Mouse (Mus musculus) limb, embryonic 11.5 days (tissue): Measurements from ENCODE around the gene Isca1. TPM values are rescaled to one million over a fixed set of nuclear protein-coding genes. Genes with fewer than 3 reads are reported as not detected.

ENCODE experiments used
- ATAC-seq: fragments of 200-750 bp; cut with Nextera tagmentation; 2 replicates; pipeline ENCODE4 v1.8.0; 2017; ENCODE audit warnings: low read depth; ENCODE audit not compliant: insufficient number of reproducible peaks, low FRiP score, low TSS enrichment
- DNase-seq: peaks from one replicate; pipeline ENCODE4 v3.0.0-alpha.2; 2015; ENCODE audit warnings: low spot score
- H3K27ac ChIP-seq: fragments of 300-500 bp; sonication (generic); replicated peaks from 2 replicates; pipeline ENCODE4 v1.5.1; 2014; ENCODE audit warnings: low read depth, mild to moderate bottlenecking, low read length
- H3K27me3 ChIP-seq: fragments of 300-500 bp; sonication (generic); 2 replicates; pipeline ENCODE4 v1.6.1; 2014; ENCODE audit warnings: mild to moderate bottlenecking, low read length, mixed read lengths; ENCODE audit not compliant: control insufficient read depth, insufficient read depth
- H3K36me3 ChIP-seq: fragments of 300-500 bp; sonication (generic); 2 replicates; pipeline ENCODE4 v1.6.1; 2014; ENCODE audit warnings: mild to moderate bottlenecking, low read length, moderate library complexity, mixed read lengths; ENCODE audit not compliant: control insufficient read depth, insufficient read depth
- H3K4me1 ChIP-seq: fragments of 300-500 bp; sonication (generic); 2 replicates; pipeline ENCODE4 v1.6.1; 2014; ENCODE audit warnings: low read length, mixed read lengths; ENCODE audit not compliant: control insufficient read depth, insufficient read depth
- H3K4me2 ChIP-seq: fragments of 300-500 bp; sonication (generic); 2 replicates; pipeline ENCODE4 v1.6.1; 2014; ENCODE audit warnings: low read depth, mild to moderate bottlenecking, moderate library complexity; ENCODE audit not compliant: severe bottlenecking
- H3K4me3 ChIP-seq: fragments of 300-500 bp; sonication (generic); 2 replicates; pipeline ENCODE4 v1.5.1; 2014; ENCODE audit warnings: low read depth, low read length
- H3K9ac ChIP-seq: fragments of 300-500 bp; sonication (generic); 2 replicates; pipeline ENCODE4 v1.6.1; 2014; ENCODE audit warnings: mild to moderate bottlenecking, low read length
- H3K9me3 ChIP-seq: fragments of 300-500 bp; sonication (generic); 2 replicates; pipeline ENCODE4 v1.6.1; 2016; ENCODE audit warnings: low read length; ENCODE audit not compliant: control insufficient read depth
- WGBS: fragments of 180-500 bp; shearing (Covaris S2); extraction: QIAGEN DNeasy Blood & Tissue Kit; methylation state at CpG from one replicate; pipeline ENCODE4 v1.1.7; 2014; 5-methylcytosine and 5-hydroxymethylcytosine counted together
- polyA plus RNA-seq: library from polyadenylated mRNA; unstranded; fragments of >200 nt; fragmentation: Nextera tagmentation; extraction: Ambion mirVana; gene quantifications from 2 replicates; pipeline ENCODE4 v1.2.1, GENCODE M21; 2014

The Isca1 gene
- polyA plus RNA-seq, result 103 and 108 TPM in 2 replicates

GRCm38 (mm10) chr13:59769296-59770163 lies at the start of gene Isca1:
Gene Isca1 (minus strand): TSS chr13:59769810.
- H3K27me3 ChIP-seq, result no peaks in the 10 kb centered on the region
- peaks cover 4% of the 10 kb centered on the region; the same call in 1 of the 2 replicates for H3K36me3 ChIP-seq
- H3K4me1 ChIP-seq, result peaks cover 16% of the 10 kb centered on the region
- DNase-seq (peak; percentile 99), ATAC-seq (peak; percentile 98)
- no peaks in the 10 kb centered on the region for H3K9me3 ChIP-seq
- H3K4me3 ChIP-seq, result peak within 1 kb of the TSS; percentile 81
- under 1% methylated on average over 90 of the region's 91 CpGs for WGBS
- peak within 1 kb of the TSS; percentile 94 for H3K27ac ChIP-seq
- peak within 1 kb of the TSS; percentile 74 for H3K4me2 ChIP-seq
- H3K9ac ChIP-seq, result peak within 1 kb of the TSS; percentile 84

GRCm38 (mm10) chr13:59817352-59817751 lies 47.7 kb upstream of the Isca1 start:
- no peaks in the 10 kb centered on the region for H3K27me3 ChIP-seq
- H3K4me2 ChIP-seq, result no peak overlapping the region
- H3K36me3 ChIP-seq, result peaks cover 8% of the 10 kb centered on the region; the same call in 1 of the 2 replicates
- peaks cover 8% of the 10 kb centered on the region; the same call in 1 of the 2 replicates for H3K4me1 ChIP-seq
- H3K4me3 ChIP-seq, result no peak overlapping the region
- H3K9ac ChIP-seq, result no peak overlapping the region
- no peaks in the 10 kb centered on the region for H3K9me3 ChIP-seq
- no peak overlapping the region for H3K27ac ChIP-seq
- no peak for DNase-seq
- 88% methylated on average over 4 of the region's 4 CpGs for WGBS
- no peak for ATAC-seq

GRCm38 (mm10) chr13:59814109-59814591 lies 44.5 kb upstream of the Isca1 start:
- H3K9me3 ChIP-seq, result no peaks in the 10 kb centered on the region
- no peaks in the 10 kb centered on the region for H3K4me1 ChIP-seq
- H3K9ac ChIP-seq, result no peak overlapping the region
- no peak overlapping the region for H3K27ac ChIP-seq
- 90% methylated on average over 6 of the region's 6 CpGs for WGBS
- no peak for DNase-seq
- H3K4me2 ChIP-seq, result no peak overlapping the region
- no peak overlapping the region for H3K4me3 ChIP-seq
- no peak for ATAC-seq
- H3K27me3 ChIP-seq, result no peaks in the 10 kb centered on the region
- peaks cover 21% of the 10 kb centered on the region for H3K36me3 ChIP-seq

GRCm38 (mm10) chr13:59811581-59811980 lies 42.0 kb upstream of the Isca1 start:
- H3K4me1 ChIP-seq, result no peaks in the 10 kb centered on the region
- H3K9ac ChIP-seq, result no peak overlapping the region
- H3K4me2 ChIP-seq, result no peak overlapping the region
- DNase-seq, result no peak
- 97% methylated on average over 3 of the region's 3 CpGs for WGBS
- H3K9me3 ChIP-seq, result no peaks in the 10 kb centered on the region
- peaks cover 28% of the 10 kb centered on the region for H3K36me3 ChIP-seq
- no peak overlapping the region for H3K4me3 ChIP-seq
- no peak for ATAC-seq
- H3K27ac ChIP-seq, result no peak overlapping the region
- no peaks in the 10 kb centered on the region for H3K27me3 ChIP-seq

- no peaks in the 10 kb centered on the region for H3K9me3 ChIP-seq
- H3K4me2 ChIP-seq, result no peak overlapping the region
- H3K4me3 ChIP-seq, result no peak overlapping the region
- H3K9ac ChIP-seq, result no peak overlapping the region
- WGBS, result 90% methylated on average over 6 of the region's 6 CpGs
- peaks cover 42% of the 10 kb centered on the region for H3K36me3 ChIP-seq
- ATAC-seq (no peak), DNase-seq (no peak)
- no peaks in the 10 kb centered on the region for H3K4me1 ChIP-seq
- H3K27me3 ChIP-seq, result no peaks in the 10 kb centered on the region
- no peak overlapping the region for H3K27ac ChIP-seq
Observed at GRCm38 (mm10) chr13:59801000-59801399, 31.4 kb upstream of the Isca1 start.

GRCm38 (mm10) chr13:59800077-59800476 lies 30.5 kb upstream of the Isca1 start:
- no peak for ATAC-seq
- Histone ChIP-seq H3K27ac (no peak overlapping the region), H3K9me3 (no peaks in the 10 kb centered on the region), H3K36me3 (peaks cover 40% of the 10 kb centered on the region), H3K4me3 (no peak overlapping the region), H3K9ac (no peak overlapping the region), H3K27me3 (no peaks in the 10 kb centered on the region), H3K4me1 (no peaks in the 10 kb centered on the region), H3K4me2 (no peak overlapping the region)
- no peak for DNase-seq
- WGBS, result 92% methylated on average over 2 of the region's 2 CpGs

GRCm38 (mm10) chr13:59798306-59798705 lies 28.7 kb upstream of the Isca1 start:
- Histone ChIP-seq H3K9me3 (no peaks in the 10 kb centered on the region), H3K4me2 (no peak overlapping the region), H3K4me1 (no peaks in the 10 kb centered on the region), H3K27ac (no peak overlapping the region), H3K4me3 (no peak overlapping the region), H3K9ac (no peak overlapping the region), H3K36me3 (peaks cover 35% of the 10 kb centered on the region), H3K27me3 (no peaks in the 10 kb centered on the region)
- WGBS, result 94% methylated on average over 1 of the region's 1 CpGs
- ATAC-seq, result no peak
- DNase-seq, result no peak

- Histone ChIP-seq H3K36me3 (peaks cover 28% of the 10 kb centered on the region), H3K27ac (no peak overlapping the region), H3K9me3 (no peaks in the 10 kb centered on the region), H3K9ac (no peak overlapping the region), H3K4me1 (no peaks in the 10 kb centered on the region), H3K4me2 (no peak overlapping the region), H3K27me3 (no peaks in the 10 kb centered on the region), H3K4me3 (no peak overlapping the region)
- ATAC-seq (no peak), DNase-seq (no peak)
- WGBS, result 95% methylated on average over 9 of the region's 9 CpGs
Observed at GRCm38 (mm10) chr13:59796466-59796848, 26.8 kb upstream of the Isca1 start.
